Comparison of ENCODE assay signal across 14 mouse cellular contexts in genomic region chr1:115964993-115965575, GRCm38 (mm10).
DNase-seq lines count a peak whose midpoint lies in the region; ATAC-seq and TF ChIP-seq lines count a peak whose summit lies in the region.
"Had no signal": no experiment of that assay in that cellular context is flagged by ENCODE, and none has a peak within 500 bp of the region (broad histone marks: within the 10 kb centered on the region; RNA-seq: fewer than 3 reads in every experiment).

No protein-coding gene starts in this region.

- no peak overlapping the region for H3K4me2 ChIP-seq in forebrain, embryonic 13.5 days
- H3K4me2 ChIP-seq in limb, embryonic 14.5 days (replicated peaks; ENCODE audit: low read depth, low read length, severe bottlenecking), result no peak overlapping the region
- H3K4me2 ChIP-seq: liver, embryonic 13.5 days had no signal

- H3K27ac ChIP-seq in forebrain, embryonic 13.5 days, result no peak overlapping the region
- no peak overlapping the region for H3K27ac ChIP-seq in forebrain, embryonic 10.5 days
- no peak overlapping the region for H3K27ac ChIP-seq in limb, embryonic 14.5 days (replicated peaks; ENCODE audit: low read depth, low read length)
- no peak overlapping the region for H3K27ac ChIP-seq in limb, embryonic 10.5 days
- H3K27ac ChIP-seq: liver, embryonic 13.5 days had no signal

- no peaks in the 10 kb centered on the region for H3K27me3 ChIP-seq in forebrain, embryonic 13.5 days
- no peaks in the 10 kb centered on the region for H3K27me3 ChIP-seq in forebrain, embryonic 10.5 days (ENCODE audit: poor library complexity, severe bottlenecking)
- no peaks in the 10 kb centered on the region for H3K27me3 ChIP-seq in limb, embryonic 14.5 days (ENCODE audit: control insufficient read depth, insufficient read depth, low read length)
- no peaks in the 10 kb centered on the region for H3K27me3 ChIP-seq in limb, embryonic 10.5 days (ENCODE audit: low read depth, poor library complexity, severe bottlenecking)
- H3K27me3 ChIP-seq: liver, embryonic 13.5 days had no signal

- H3K4me1 ChIP-seq in forebrain, embryonic 13.5 days, result no peaks in the 10 kb centered on the region
- no peaks in the 10 kb centered on the region for H3K4me1 ChIP-seq in forebrain, embryonic 10.5 days
- H3K4me1 ChIP-seq in limb, embryonic 14.5 days (ENCODE audit: control insufficient read depth, insufficient read depth, low read length), result no peaks in the 10 kb centered on the region
- no peaks in the 10 kb centered on the region for H3K4me1 ChIP-seq in limb, embryonic 10.5 days
- H3K4me1 ChIP-seq: liver, embryonic 13.5 days had no signal

- no peak overlapping the region for H3K9ac ChIP-seq in forebrain, embryonic 13.5 days
- H3K9ac ChIP-seq in limb, embryonic 14.5 days (ENCODE audit: low read depth, low read length, severe bottlenecking), result no peak overlapping the region
- H3K9ac ChIP-seq: liver, embryonic 13.5 days had no signal

- no peak for TF ChIP-seq POLR2A in limb, embryonic 14.5 days (IDR thresholded peaks at IDR 0.05; ENCODE audit: borderline replicate concordance, extremely low read depth, insufficient read depth, insufficient read length)

- 83% methylated on average over 4 of the region's 4 CpGs for WGBS in forebrain, embryonic 13.5 days
- 88% methylated on average over 4 of the region's 4 CpGs for WGBS in forebrain, embryonic 10.5 days
- 89% methylated on average over 4 of the region's 4 CpGs for WGBS in limb, embryonic 14.5 days
- 86% methylated on average over 4 of the region's 4 CpGs for WGBS in limb, embryonic 10.5 days

- no peak overlapping the region for H3K4me3 ChIP-seq in forebrain, embryonic 13.5 days
- no peak overlapping the region for H3K4me3 ChIP-seq in forebrain, embryonic 10.5 days
- no peak overlapping the region for H3K4me3 ChIP-seq in limb, embryonic 14.5 days (replicated peaks; ENCODE audit: low read length)
- H3K4me3 ChIP-seq in limb, embryonic 10.5 days, result no peak overlapping the region
- H3K4me3 ChIP-seq: erythroblast, embryonic 14.5 days; liver, embryonic 13.5 days had no signal

- no peaks in the 10 kb centered on the region for H3K9me3 ChIP-seq in forebrain, embryonic 13.5 days (replicated peaks)
- no peaks in the 10 kb centered on the region for H3K9me3 ChIP-seq in forebrain, embryonic 10.5 days
- H3K9me3 ChIP-seq in limb, embryonic 14.5 days (ENCODE audit: control insufficient read depth, low read length), result no peaks in the 10 kb centered on the region
- no peaks in the 10 kb centered on the region for H3K9me3 ChIP-seq in limb, embryonic 10.5 days (replicated peaks)
- H3K9me3 ChIP-seq: liver, embryonic 13.5 days had no signal

- H3K36me3 ChIP-seq in forebrain, embryonic 13.5 days (ENCODE audit: poor library complexity, severe bottlenecking), result no peaks in the 10 kb centered on the region
- H3K36me3 ChIP-seq in forebrain, embryonic 10.5 days (replicated peaks), result no peaks in the 10 kb centered on the region
- no peaks in the 10 kb centered on the region for H3K36me3 ChIP-seq in limb, embryonic 14.5 days (ENCODE audit: control insufficient read depth, insufficient read depth, low read length)
- H3K36me3 ChIP-seq in limb, embryonic 10.5 days, result no peaks in the 10 kb centered on the region
- H3K36me3 ChIP-seq: liver, embryonic 13.5 days had no signal

- ATAC-seq in forebrain, embryonic 13.5 days, result peak; percentile 71; the same call in 1 of the 2 replicates
- no peak for ATAC-seq in limb, embryonic 14.5 days (ENCODE audit: low FRiP score, low read depth)
- ATAC-seq: activated CD4-positive, CD25-positive, alpha-beta regulatory T cell, adult 4 months; midbrain, embryonic 16.5 days had no signal

- DNase-seq in forebrain, embryonic 10.5 days (ENCODE audit: extremely low spot score, low spot score), result no peak
- DNase-seq in limb, embryonic 14.5 days (ENCODE audit: low spot score), result peak; percentile 28
- DNase-seq in limb, embryonic 10.5 days (ENCODE audit: low spot score), result no peak
- peak; percentile 5 for DNase-seq in heart, postnatal 4 days
- no peak for DNase-seq in cerebellum, postnatal 4 days (ENCODE audit: low spot score in 2 of 2)
- DNase-seq in lung, adult 18-20 months, result no peak
- DNase-seq in urinary bladder, adult 18-20 months (ENCODE audit: low spot score in 2 of 2), result no peak
- DNase-seq: kidney, adult 18-20 months; liver, embryonic 13.5 days; lung, postnatal 4 days had no signal

Comparison
In these comparisons a context has a peak if more than half of its experiments do, and no peak if none do; other contexts are left out.
1. DNase-seq: peak in limb, embryonic 14.5 days (single experiment) and heart, postnatal 4 days (single experiment); none in forebrain, embryonic 10.5 days (single experiment), limb, embryonic 10.5 days (single experiment), cerebellum, postnatal 4 days (0 of 2), lung, adult 18-20 months (0 of 2) and urinary bladder, adult 18-20 months (0 of 2).